Mouse (Mus musculus): Measurements from ENCODE around the gene Kcnip4. TPM values are rescaled to one million over a fixed set of nuclear protein-coding genes. Genes with fewer than 3 reads are reported as not detected.

Gene Kcnip4
- total and polyA plus RNA-seq, 3 experiments: 0.19 TPM; not detected in 2

- Histone ChIP-seq H3K27ac (ENCODE audit: control insufficient read depth, low read depth, low read length) (no peak overlapping the region), H3K79me2 (ENCODE audit: control insufficient read depth, insufficient read depth, low read length, poor library complexity) (no peaks in the 10 kb centered on the region), H3K9ac (ENCODE audit: control insufficient read depth, low read depth, low read length, poor library complexity, severe bottlenecking) (no peak overlapping the region), H3K36me3 (ENCODE audit: control insufficient read depth in 1 of 2, insufficient read depth in 2 of 2, low read length in 2 of 2) (no peaks in the 10 kb centered on the region), H3K4me1 (ENCODE audit: control insufficient read depth in 1 of 2, insufficient read depth in 2 of 2, low read length in 2 of 2) (no peaks in the 10 kb centered on the region), H3K9me3 (replicated peaks; ENCODE audit: insufficient read depth, low read length) (no peaks in the 10 kb centered on the region), H3K27me3 (ENCODE audit: control insufficient read depth in 1 of 2, insufficient read depth in 2 of 2, low read length in 2 of 2) (no peaks in the 10 kb centered on the region), H3K4me3 (ENCODE audit: control insufficient read depth in 1 of 2, insufficient read depth in 1 of 2, low read depth in 2 of 2, low read length in 2 of 2) (no peak overlapping the region)
- TF ChIP-seq NRF1 (IDR thresholded peaks at IDR 0.05; ENCODE audit: insufficient read depth, low read depth, low read length, poor library complexity, severe bottlenecking): no peak
- TF ChIP-seq ZNF384 (IDR thresholded peaks at IDR 0.05; ENCODE audit: low read depth, low read length): no peak
- TF ChIP-seq TBP (IDR thresholded peaks at IDR 0.05; ENCODE audit: low read depth, low read length): no peak
- no peak for TF ChIP-seq POLR2A (IDR thresholded peaks at IDR 0.05; ENCODE audit: control insufficient read depth in 1 of 2, insufficient read depth in 1 of 2, low read depth in 1 of 2, low read length in 2 of 2, poor library complexity in 1 of 2)
- TF ChIP-seq RCOR1 (IDR thresholded peaks at IDR 0.05; ENCODE audit: low read depth, low read length): no peak
- no peak for TF ChIP-seq ZC3H11A (IDR thresholded peaks at IDR 0.05; ENCODE audit: low read depth, low read length)
- TF ChIP-seq USF1 (IDR thresholded peaks at IDR 0.05; ENCODE audit: low read depth, low read length): no peak
- no peak for TF ChIP-seq SMC3 (IDR thresholded peaks at IDR 0.05; ENCODE audit: low read depth, low read length)
- TF ChIP-seq ETS1 (IDR thresholded peaks at IDR 0.05; ENCODE audit: low read depth, low read length): no peak
- TF ChIP-seq MYB (IDR thresholded peaks at IDR 0.05; ENCODE audit: low read depth, low read length): no peak
- no peak for TF ChIP-seq MAZ (IDR thresholded peaks at IDR 0.05; ENCODE audit: low read depth, low read length)
- no peak for TF ChIP-seq MEF2A (IDR thresholded peaks at IDR 0.05; ENCODE audit: extremely low read depth, insufficient replicate concordance, low read depth, low read length, poor library complexity, severe bottlenecking)
- no peak for TF ChIP-seq UBTF (IDR thresholded peaks at IDR 0.05; ENCODE audit: borderline replicate concordance, insufficient read depth, low read depth, low read length)
- TF ChIP-seq TAL1 (IDR thresholded peaks at IDR 0.05; ENCODE audit: low read length): no peak
- no peak for TF ChIP-seq RAD21 (IDR thresholded peaks at IDR 0.05; ENCODE audit: low read depth, low read length)
- TF ChIP-seq TCF12 (IDR thresholded peaks at IDR 0.05; ENCODE audit: low read depth, low read length): no peak
- no peak for TF ChIP-seq GABPA (IDR thresholded peaks at IDR 0.05; ENCODE audit: low read depth, low read length)
- DNase-seq (ENCODE audit: low read depth, low spot score): no peak
These were observed 39.0 kb upstream of the Kcnip4 start for GRCm38 (mm10) chr5:49563751-49564150.

GRCm38 (mm10) chr5:49557436-49557835, 32.7 kb upstream of the Kcnip4 start:
- H3K4me1 ChIP-seq (ENCODE audit: control insufficient read depth in 1 of 2, insufficient read depth in 2 of 2, low read length in 2 of 2): peaks cover 0 to 2% of the 10 kb centered on the region in 2 experiments; a peak in 1 of 4 replicates

More at GRCm38 (mm10) chr5:49557436-49557835, 32.7 kb upstream of the Kcnip4 start:
- Histone ChIP-seq H3K9ac (ENCODE audit: control insufficient read depth, low read depth, low read length, poor library complexity, severe bottlenecking) (no peak overlapping the region), H3K4me3 (ENCODE audit: control insufficient read depth in 1 of 2, insufficient read depth in 1 of 2, low read depth in 2 of 2, low read length in 2 of 2) (no peak overlapping the region), H3K27ac (ENCODE audit: control insufficient read depth, low read depth, low read length) (no peak overlapping the region), H3K36me3 (ENCODE audit: control insufficient read depth in 1 of 2, insufficient read depth in 2 of 2, low read length in 2 of 2) (no peaks in the 10 kb centered on the region), H3K27me3 (ENCODE audit: control insufficient read depth in 1 of 2, insufficient read depth in 2 of 2, low read length in 2 of 2) (no peaks in the 10 kb centered on the region), H3K79me2 (ENCODE audit: control insufficient read depth, insufficient read depth, low read length, poor library complexity) (no peaks in the 10 kb centered on the region), H3K9me3 (replicated peaks; ENCODE audit: insufficient read depth, low read length) (no peaks in the 10 kb centered on the region)
- TF ChIP-seq MAX (IDR thresholded peaks at IDR 0.05; ENCODE audit: low read length): peak; percentile 37; the same call in 1 of the 2 replicates
- TF ChIP-seq BHLHE40 (IDR thresholded peaks at IDR 0.05; ENCODE audit: borderline replicate concordance, low read depth, low read length): peak; percentile 53; the same call in 1 of the 2 replicates
- TF ChIP-seq GATA1 (IDR thresholded peaks at IDR 0.05; ENCODE audit: low read depth, low read length): peak; percentile 44; the same call in 1 of the 2 replicates
- TF ChIP-seq E2F4 (IDR thresholded peaks at IDR 0.05; ENCODE audit: borderline replicate concordance, low read depth, low read length): no peak
- peak in 1 of 2 experiments; percentile 36; a peak in 1 of 4 replicates for TF ChIP-seq EP300 (IDR thresholded peaks at IDR 0.05; ENCODE audit: low read depth in 1 of 2, low read length in 2 of 2)
- TF ChIP-seq NRF1 (IDR thresholded peaks at IDR 0.05; ENCODE audit: insufficient read depth, low read depth, low read length, poor library complexity, severe bottlenecking): no peak
- TF ChIP-seq USF2 (IDR thresholded peaks at IDR 0.05; ENCODE audit: borderline replicate concordance in 1 of 2, insufficient read depth in 1 of 2, low read depth in 1 of 2, low read length in 2 of 2): no peak
- peak; percentile 36 for DNase-seq (ENCODE audit: low read depth, low spot score)

Data from MEL (cell line).